Mouse (Mus musculus): ENCODE data around the gene 4933405L10Rik. TPM values are rescaled to one million over a fixed set of nuclear protein-coding genes. Genes with fewer than 3 reads are reported as not detected.
A peak's percentile ranks its signal among the peaks of the same experiment; 100 is the strongest.

The 4933405L10Rik gene
- polyA plus RNA-seq, 1 experiment = not detected

- TF ChIP-seq GATA1 (IDR thresholded peaks at IDR 0.05; ENCODE audit: low read length) = no peak
Measured at GRCm38 (mm10) chr8:105714139-105714538, 6.7 kb downstream of the 4933405L10Rik start.

DNA sequence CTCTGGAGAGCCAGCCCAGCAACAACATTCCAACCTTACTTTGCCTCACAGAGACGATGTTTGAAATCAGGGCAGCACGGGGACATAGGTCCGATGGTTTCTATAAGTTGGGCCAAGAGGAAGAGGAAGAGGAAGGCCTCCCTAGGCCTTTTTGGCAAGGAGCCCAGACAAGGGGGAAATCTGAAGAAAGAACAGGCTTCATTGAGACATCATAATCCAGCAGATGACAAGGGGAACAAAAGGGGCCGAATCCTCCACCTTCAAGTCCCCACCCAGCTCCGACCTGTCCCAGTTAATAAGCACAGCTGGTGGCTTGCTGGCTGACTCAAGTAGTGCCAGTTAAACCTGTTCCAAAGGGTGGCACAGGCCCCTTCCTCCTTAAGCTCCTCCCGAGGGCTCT lies 7.6 kb downstream of the 4933405L10Rik start:
- TF ChIP-seq GATA1 (IDR thresholded peaks at IDR 0.05; ENCODE audit: low read length) = no peak

DNA sequence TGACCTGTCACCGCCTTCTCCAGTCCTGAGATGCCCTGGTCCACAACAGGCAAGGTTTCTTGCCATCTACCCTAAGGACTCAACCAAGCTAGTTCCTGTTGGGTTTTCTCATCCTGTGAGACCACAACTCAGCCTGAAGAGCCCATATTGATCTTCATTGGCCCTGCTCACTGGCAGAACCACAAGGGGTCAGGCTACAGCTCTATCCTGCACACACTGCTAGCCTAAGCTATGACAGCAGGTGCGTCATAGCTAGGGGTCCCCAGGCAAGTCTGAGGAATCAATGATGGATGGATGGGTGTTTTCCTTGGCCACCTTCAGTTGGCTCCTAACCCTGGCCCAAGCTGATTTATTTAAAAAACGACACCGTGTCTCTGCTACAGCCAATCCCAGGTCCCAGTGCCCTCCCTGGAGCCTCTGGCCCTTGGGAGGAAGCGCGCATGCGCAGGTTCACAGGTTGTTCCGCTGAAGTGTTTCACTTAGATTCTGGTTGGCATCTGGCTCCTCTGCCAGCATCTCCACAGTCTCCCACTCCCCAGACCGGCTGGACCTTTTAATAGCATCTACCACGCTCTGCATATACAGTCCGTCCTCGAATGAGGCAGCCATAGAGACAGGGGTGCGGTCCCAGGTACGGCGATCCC lies 9.0 kb downstream of the 4933405L10Rik start:
- TF ChIP-seq GATA1 (IDR thresholded peaks at IDR 0.05; ENCODE audit: low read length) = no peak

DNA sequence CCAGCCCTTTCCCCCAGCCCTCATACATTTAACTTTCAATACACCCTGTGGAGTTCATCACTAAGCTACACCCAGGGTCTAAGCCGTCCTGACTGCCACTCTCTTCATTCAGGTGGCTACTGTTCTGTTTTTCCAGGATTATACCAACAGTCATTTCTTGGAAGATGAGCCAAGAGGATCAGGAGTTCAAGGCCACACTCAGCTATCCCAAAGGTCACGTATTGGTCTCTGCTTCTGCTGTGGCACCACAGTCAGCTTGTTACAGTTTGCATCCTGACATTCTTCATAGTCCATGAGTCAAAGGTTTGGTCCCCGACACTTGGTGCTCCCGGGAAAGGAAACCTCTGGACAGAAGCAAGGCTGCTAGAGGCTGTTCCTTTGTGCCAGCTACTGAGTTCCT lies 12.2 kb downstream of the 4933405L10Rik start:
- TF ChIP-seq GATA1 (IDR thresholded peaks at IDR 0.05; ENCODE audit: low read length) = no peak

GRCm38 (mm10) chr8:105722861-105723260 lies 15.4 kb downstream of the 4933405L10Rik start:
- no peak for TF ChIP-seq GATA1 (IDR thresholded peaks at IDR 0.05; ENCODE audit: low read length)

GRCm38 (mm10) chr8:105725726-105726125 lies 18.3 kb downstream of the 4933405L10Rik start:
- TF ChIP-seq GATA1 (IDR thresholded peaks at IDR 0.05; ENCODE audit: low read length) = no peak

DNA sequence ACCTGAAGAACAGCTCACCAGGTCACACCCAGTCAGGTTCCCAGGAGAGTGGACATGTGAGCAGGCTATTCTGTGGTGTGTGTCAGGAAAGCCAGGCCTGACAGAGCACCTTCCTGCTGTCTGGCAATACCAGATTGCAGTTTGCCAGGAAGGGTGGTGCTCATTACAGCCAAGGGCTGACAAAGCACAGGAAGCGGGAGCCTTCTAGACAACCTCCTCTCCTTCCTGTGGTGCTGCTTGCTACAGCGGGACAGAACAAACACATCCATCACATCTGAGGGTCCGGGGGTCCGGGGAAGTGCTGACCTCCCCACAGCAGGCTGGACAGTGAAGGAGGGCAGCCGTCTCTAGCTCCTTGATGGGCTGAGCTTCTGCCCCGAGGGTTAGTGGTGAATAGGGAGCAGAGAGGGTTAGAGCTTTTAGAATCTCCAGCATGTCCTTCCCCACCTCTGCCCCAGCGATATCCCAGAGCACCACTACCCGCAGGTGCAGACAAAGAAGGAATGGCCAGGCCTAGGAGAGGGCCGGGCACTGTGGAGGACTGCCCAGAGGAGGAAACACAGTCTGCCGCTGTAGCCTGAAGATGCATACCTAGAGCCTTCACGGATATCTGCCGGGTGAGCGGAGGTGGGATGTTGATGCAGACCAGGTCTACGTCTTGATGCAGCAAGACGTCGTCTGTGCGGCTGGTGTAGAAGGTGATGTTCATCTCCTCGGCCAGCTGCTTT lies 20.1 kb downstream of the 4933405L10Rik start:
- no peak for TF ChIP-seq GATA1 (IDR thresholded peaks at IDR 0.05; ENCODE audit: low read length)

GRCm38 (mm10) chr8:105732186-105732585 lies 24.7 kb downstream of the 4933405L10Rik start:
- peak; percentile 74 for TF ChIP-seq GATA1 (IDR thresholded peaks at IDR 0.05; ENCODE audit: low read length)

DNA sequence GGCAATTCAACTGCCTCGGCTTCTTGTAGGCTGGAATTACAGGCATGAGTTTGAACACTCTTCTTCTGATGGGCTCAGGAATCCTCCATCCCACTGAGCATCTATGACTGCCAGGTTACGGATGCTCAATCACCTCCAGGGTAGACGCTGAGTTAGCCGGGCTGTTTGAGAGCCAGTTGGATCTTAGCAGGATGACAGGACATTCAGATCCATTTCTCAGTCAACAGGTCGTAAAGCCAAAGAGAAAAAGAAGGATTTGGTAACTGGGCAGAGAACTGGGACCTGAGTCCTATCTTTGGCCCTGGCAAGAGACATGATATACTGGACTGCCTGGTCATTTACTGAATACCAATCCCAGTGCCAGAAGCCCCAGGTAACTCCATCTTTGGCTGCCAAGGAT lies 31.8 kb downstream of the 4933405L10Rik start:
- no peak for TF ChIP-seq GATA1 (IDR thresholded peaks at IDR 0.05; ENCODE audit: low read length)

DNA sequence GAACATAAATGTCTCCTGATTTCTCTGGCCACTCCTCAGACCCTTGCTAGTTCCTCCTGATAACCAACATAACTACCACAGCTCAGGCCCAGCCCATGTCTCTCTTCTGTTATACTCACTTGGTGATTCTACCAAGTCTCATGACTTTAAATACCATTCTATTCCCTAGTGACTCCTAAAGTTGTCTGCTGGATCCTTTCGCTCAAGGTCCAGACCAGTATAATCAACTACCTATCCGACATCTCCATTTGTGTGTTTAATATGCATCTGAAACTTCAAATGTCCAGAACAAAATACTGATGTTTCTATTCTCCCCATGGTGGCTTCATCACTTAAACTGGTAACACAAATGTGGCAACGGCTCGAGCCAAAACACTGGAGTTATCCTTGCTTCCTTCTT lies 35.8 kb downstream of the 4933405L10Rik start:
- TF ChIP-seq GATA1 (IDR thresholded peaks at IDR 0.05; ENCODE audit: low read length) = no peak

DNA sequence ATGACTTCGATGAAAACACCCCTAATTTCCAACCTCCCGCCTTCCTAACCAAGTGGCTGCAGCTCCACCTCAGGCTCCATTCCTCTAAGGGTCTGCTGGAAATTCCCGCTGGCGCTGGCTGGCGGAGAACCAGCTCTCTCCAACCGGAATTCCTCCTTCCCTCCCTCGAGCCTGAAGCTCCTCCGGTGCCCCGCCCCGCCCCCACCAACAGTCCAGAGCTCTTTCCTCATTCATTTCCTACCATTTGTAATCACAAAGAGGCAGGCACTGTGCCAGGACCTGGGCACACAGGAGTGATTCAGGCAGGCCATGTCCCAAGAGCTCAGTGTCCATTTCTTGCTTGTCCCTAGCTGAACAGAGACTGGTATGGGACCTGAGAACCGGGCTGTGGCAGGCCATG lies 43.2 kb downstream of the 4933405L10Rik start:
- no peak for TF ChIP-seq GATA1 (IDR thresholded peaks at IDR 0.05; ENCODE audit: low read length)

- no peak for TF ChIP-seq GATA1 (IDR thresholded peaks at IDR 0.05; ENCODE audit: low read length)
Measured at GRCm38 (mm10) chr8:105753916-105754315, 46.5 kb downstream of the 4933405L10Rik start.

DNA sequence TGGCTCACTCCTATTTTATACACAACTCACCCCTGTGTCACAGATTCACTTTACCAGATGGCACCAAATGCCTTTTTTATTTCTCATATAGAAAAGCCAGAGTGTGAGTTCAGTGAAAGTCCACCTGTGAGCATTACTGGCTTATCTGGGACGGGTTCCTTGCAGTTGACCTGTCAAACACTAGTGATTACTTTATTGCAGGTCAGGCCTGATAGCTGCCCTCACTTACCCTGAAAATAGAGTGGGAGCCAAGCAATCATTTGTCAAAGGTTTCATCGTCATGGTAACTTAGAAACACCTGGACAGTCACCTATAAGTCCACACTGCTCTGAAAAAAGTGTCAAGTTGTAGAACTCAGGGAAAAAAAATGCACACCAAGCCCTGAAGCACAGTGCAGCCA lies 47.2 kb downstream of the 4933405L10Rik start:
- no peak for TF ChIP-seq GATA1 (IDR thresholded peaks at IDR 0.05; ENCODE audit: low read length)

GRCm38 (mm10) chr8:105757796-105758276 lies 50.4 kb downstream of the 4933405L10Rik start:
- TF ChIP-seq GATA1 (IDR thresholded peaks at IDR 0.05; ENCODE audit: low read length) = no peak

- no peak for TF ChIP-seq GATA1 (IDR thresholded peaks at IDR 0.05; ENCODE audit: low read length)
Measured at GRCm38 (mm10) chr8:105758277-105759108, 51.0 kb downstream of the 4933405L10Rik start, which contains the start of gene Gfod2. Gfod2 (minus strand) TSS chr8:105758664.

Other genes with a start within 250 kb of the 4933405L10Rik start
- gene Tppp3, start 236.1 kb upstream of the 4933405L10Rik start, polyA plus RNA-seq (2012) = not detected in 2 replicates
- 0.15 and 0.16 TPM in 2 replicates for gene Zdhhc1, start 210.8 kb upstream of the 4933405L10Rik start, polyA plus RNA-seq (2012)
- gene Hsd11b2, start 188.9 kb upstream of the 4933405L10Rik start, polyA plus RNA-seq (2012) = not detected in 2 replicates
- 17.4 and 23.6 TPM in 2 replicates for gene Atp6v0d1, start 141.6 kb upstream of the 4933405L10Rik start, polyA plus RNA-seq (2012)
- 56.3 and 62.8 TPM in 2 replicates for gene Ripor1, start 102.4 kb upstream of the 4933405L10Rik start, polyA plus RNA-seq (2012)
- 187 and 251 TPM in 2 replicates for gene Ctcf, start 71.1 kb upstream of the 4933405L10Rik start, polyA plus RNA-seq (2012)
- 0.10 TPM in 1 of 2 replicates, not detected in the other for gene Agrp, start 70.3 kb upstream of the 4933405L10Rik start, polyA plus RNA-seq (2012)
- gene Carmil2, start 21.4 kb upstream of the 4933405L10Rik start, polyA plus RNA-seq (2012) = 1.3 and 1.7 TPM in 2 replicates
- 32.7 and 72.3 TPM in 2 replicates for gene Acd, start 6.6 kb upstream of the 4933405L10Rik start, polyA plus RNA-seq (2012)
- gene Pard6a, start 6.5 kb upstream of the 4933405L10Rik start, polyA plus RNA-seq (2012) = 8.1 TPM in 2 replicates
- gene Enkd1, start 555 bp downstream of the 4933405L10Rik start, polyA plus RNA-seq (2012) = 40.0 and 52.9 TPM in 2 replicates
- gene Gfod2, start 51.0 kb downstream of the 4933405L10Rik start, polyA plus RNA-seq (2012) = 4.7 TPM in 2 replicates
- gene Ranbp10, start 119.7 kb downstream of the 4933405L10Rik start, polyA plus RNA-seq (2012) = 23.9 and 32.1 TPM in 2 replicates
- not detected in 2 replicates for gene Tsnaxip1, start 120.1 kb downstream of the 4933405L10Rik start, polyA plus RNA-seq (2012)
- gene Cenpt, start 145.6 kb downstream of the 4933405L10Rik start, polyA plus RNA-seq (2012) = 15.8 and 16.9 TPM in 2 replicates
- 35.4 and 41.5 TPM in 2 replicates for gene Thap11, start 147.5 kb downstream of the 4933405L10Rik start, polyA plus RNA-seq (2012)
- 239 and 337 TPM in 2 replicates for gene Nutf2, start 152.9 kb downstream of the 4933405L10Rik start, polyA plus RNA-seq (2012)
- 20.8 and 27.6 TPM in 2 replicates for gene Edc4, start 173.2 kb downstream of the 4933405L10Rik start, polyA plus RNA-seq (2012)
- gene Nrn1l, start 185.9 kb downstream of the 4933405L10Rik start, polyA plus RNA-seq (2012) = 1.8 and 2.4 TPM in 2 replicates
- gene Pskh1, start 192.8 kb downstream of the 4933405L10Rik start, polyA plus RNA-seq (2012) = 13.6 and 26.7 TPM in 2 replicates
- gene Ctrl, start 226.2 kb downstream of the 4933405L10Rik start, polyA plus RNA-seq (2012) = 0.46 TPM in 1 of 2 replicates, not detected in the other
- gene Psmb10, start 230.8 kb downstream of the 4933405L10Rik start, polyA plus RNA-seq (2012) = 183 and 226 TPM in 2 replicates
- 0.31 and 0.39 TPM in 2 replicates for gene Lcat, start 235.7 kb downstream of the 4933405L10Rik start, polyA plus RNA-seq (2012)

Data from G1E-ER4 (cell line).